Mouse (Mus musculus) embryo, embryonic 11.5 days (tissue): ENCODE data around the gene Ankrd31.
"Not testable (repeated sequence)": the region's sequence is repeated elsewhere in the genome, so short reads cannot be mapped to it uniquely, and the experiment has no call there.

ENCODE experiments used
- DNase-seq: peaks from one replicate; pipeline ENCODE4 v3.0.0-alpha.2; 2012; ENCODE audit warnings: low read depth, low spot score

Gene Ankrd31

DNA sequence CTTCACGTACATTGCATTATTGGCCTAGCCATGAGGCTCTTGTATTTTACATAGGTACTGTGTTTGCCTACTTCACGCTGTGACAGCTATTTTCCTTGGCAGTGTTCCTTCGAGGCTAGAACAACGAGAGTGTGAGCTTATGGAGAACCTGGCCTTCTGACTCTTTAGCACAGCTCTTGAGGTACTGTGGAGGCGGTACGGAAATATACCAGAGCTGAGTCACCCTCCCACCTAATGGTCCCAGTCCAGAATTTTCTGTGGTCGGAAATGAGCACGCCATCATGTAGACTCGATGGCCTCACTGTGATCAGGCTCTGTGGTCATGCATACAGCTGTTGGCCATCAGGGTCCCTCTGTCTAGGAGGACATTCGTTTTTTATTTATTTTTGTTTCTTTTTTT, 191.6 kb downstream of the Ankrd31 start:
- no peak for DNase-seq

GRCm38 (mm10) chr13:96941481-96941880, 193.4 kb downstream of the Ankrd31 start:
- not testable (repeated sequence) for DNase-seq

- no peak for DNase-seq
These were observed 195.5 kb downstream of the Ankrd31 start for GRCm38 (mm10) chr13:96943571-96943970.

DNA sequence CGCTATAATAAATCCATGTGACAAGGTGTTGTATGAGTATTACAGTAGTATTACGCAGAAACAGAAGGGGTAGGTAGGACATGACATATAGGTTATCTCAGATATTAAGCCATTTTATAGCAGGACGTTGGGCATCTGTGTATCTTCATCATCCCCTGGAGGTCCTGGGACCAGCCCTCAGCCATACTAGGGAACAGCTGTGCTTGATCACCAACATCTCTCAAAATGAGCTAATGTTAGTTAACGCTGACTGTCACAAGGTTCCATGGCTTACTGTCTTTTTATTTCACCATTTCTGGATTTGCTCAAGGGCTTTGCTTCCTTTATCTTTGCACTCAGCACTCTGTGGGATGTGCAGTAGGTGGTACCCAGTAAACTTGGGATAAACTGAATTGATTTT, 197.7 kb downstream of the Ankrd31 start:
- no peak for DNase-seq

GRCm38 (mm10) chr13:96947722-96948121, 199.7 kb downstream of the Ankrd31 start:
- DNase-seq, result no peak

GRCm38 (mm10) chr13:96951880-96952279, 203.8 kb downstream of the Ankrd31 start:
- DNase-seq, result no peak

- DNase-seq, result no peak
These were observed 208.4 kb downstream of the Ankrd31 start for GRCm38 (mm10) chr13:96956466-96956865.
